Mouse (Mus musculus): ENCODE measurements around the gene Il11.

- no peak for TF ChIP-seq POLR2A (IDR thresholded peaks at IDR 0.05; ENCODE audit: insufficient read depth, low read depth, low read length)
- no peak for TF ChIP-seq CTCF (IDR thresholded peaks at IDR 0.05; ENCODE audit: insufficient read depth, low read depth, low read length)
Measured at GRCm38 (mm10) chr7:4782130-4782529, 529 bp downstream of the Il11 start.
